Mouse (Mus musculus) inflammation-experienced regulatory T-cells, adult 16 weeks (primary cell): ENCODE results near the gene Pak1. TPM values are rescaled to one million over a fixed set of nuclear protein-coding genes. Genes with fewer than 3 reads are reported as not detected.

ENCODE experiments used
- polyA plus RNA-seq: library from polyadenylated mRNA; unstranded; fragments of 100-300 nt; shearing (Covaris generic); gene quantifications from one replicate; pipeline ENCODE4 v1.2.1, GENCODE M21; 2017

The Pak1 gene
- 5.1 TPM for polyA plus RNA-seq

GRCm38 (mm10) chr7:97788190-97788668 is at the start of gene Pak1:
Pak1 (plus strand) TSS chr7:97788541.

DNA sequence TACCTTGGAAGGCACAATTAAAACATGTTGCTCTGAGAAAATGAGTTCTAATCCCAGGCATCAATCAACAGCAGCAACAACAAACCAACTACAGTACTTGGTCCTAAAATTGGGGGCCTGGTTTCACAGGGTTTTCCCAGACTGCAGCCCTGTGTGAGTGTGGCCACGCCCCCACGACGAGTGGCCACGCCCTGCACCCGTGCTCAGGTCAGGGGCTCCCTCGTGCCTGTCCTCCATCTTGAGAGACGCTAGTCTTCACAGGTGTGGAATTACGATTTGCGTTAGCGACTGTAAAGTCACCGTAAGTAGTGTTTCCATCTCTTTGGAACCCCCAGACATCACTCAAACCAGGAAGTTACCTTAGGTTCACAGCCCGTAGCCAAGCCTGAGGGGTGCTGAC is 131.4 kb downstream of the Pak1 start, which contains the start of gene Gdpd4:
Gene Gdpd4, plus strand, starts transcription at position 214 of the 400 bp plus-strand sequence.

Other genes with a start within 250 kb of the Pak1 start
- 53.9 TPM for gene Aamdc, start 209.0 kb upstream of the Pak1 start, polyA plus RNA-seq
- gene Rsf1, start 208.7 kb upstream of the Pak1 start, polyA plus RNA-seq, result 26.1 TPM
- 135 TPM for gene Clns1a, start 91.9 kb upstream of the Pak1 start, polyA plus RNA-seq
- 0.93 TPM for gene Aqp11, start 50.3 kb upstream of the Pak1 start, polyA plus RNA-seq
- gene Gdpd4, start 131.4 kb downstream of the Pak1 start, polyA plus RNA-seq, result not detected